Mouse (Mus musculus): ENCODE data around the gene Aldh3a2.

- TF ChIP-seq MAX (IDR thresholded peaks at IDR 0.05) (no peak), CTCF (IDR thresholded peaks at IDR 0.05; ENCODE audit: control insufficient read depth, insufficient read depth, insufficient read length) (no peak), CEBPB (IDR thresholded peaks at IDR 0.05; ENCODE audit: low read depth) (no peak)
Observed at GRCm38 (mm10) chr11:61295556-61295955, 28.3 kb upstream of the Aldh3a2 start.

Measured in C2C12 (cell line).